Mouse (Mus musculus) megakaryocyte, embryonic 14.5 days (primary cell): ENCODE measurements around the gene Tulp1.

ENCODE experiments used
- FLI1 ChIP-seq: IDR thresholded peaks from 2 replicates; pipeline ENCODE4 v1.6.1; 2012; ENCODE audit warnings: low read length, inconsistent platforms, mixed read lengths
- GATA1 ChIP-seq: IDR thresholded peaks from 3 replicates; pipeline ENCODE4 v1.6.1; 2012; ENCODE audit warnings: mixed read lengths, low read length, inconsistent platforms, borderline replicate concordance

DNA sequence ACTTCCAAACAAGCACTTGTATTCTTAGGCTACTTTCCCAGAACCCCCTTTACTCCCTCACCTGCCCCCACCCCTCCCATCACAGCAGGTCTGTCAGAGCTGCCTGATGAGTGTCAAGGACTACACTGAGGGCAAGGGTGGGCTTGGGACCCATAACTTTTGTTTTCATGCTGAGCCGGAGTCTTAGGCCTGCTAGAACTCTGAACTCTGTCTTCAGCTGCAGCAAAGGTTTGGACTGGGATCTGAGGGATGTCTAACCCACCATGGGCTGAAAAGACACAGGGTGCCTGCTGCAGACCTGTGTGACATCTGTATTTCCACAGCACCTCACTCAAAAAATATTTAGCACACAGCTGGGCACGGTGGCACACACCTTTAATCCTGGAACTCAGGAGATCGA lies 38.1 kb downstream of the Tulp1 start:
- TF ChIP-seq GATA1 (no peak), FLI1 (no peak)
